Mouse (Mus musculus): ENCODE measurements around the gene Acat1. TPM values are rescaled to one million over a fixed set of nuclear protein-coding genes. Genes with fewer than 3 reads are reported as not detected.

Acat1 gene
- polyA plus RNA-seq (2021; fragmentation: Nextera tagmentation): 55.0 and 62.7 TPM in 2 replicates
- long read RNA-seq, experiment 1, transcript Acat1-201 (12 exons, 3,405 nt): major isoform, 516 of 565 reads
- long read RNA-seq, experiment 1, partial matches to known transcripts: 19 of 565 reads
- long read RNA-seq, experiment 1, other reads (novel, unspliced or antisense): 28 of 565 reads
- long read RNA-seq, experiment 2, transcript Acat1-201 (12 exons, 3,405 nt): major isoform, 110 of 153 reads
- long read RNA-seq, experiment 2, partial matches to known transcripts: 29 of 153 reads
- long read RNA-seq, experiment 2, other reads (novel, unspliced or antisense): 12 of 153 reads

DNA sequence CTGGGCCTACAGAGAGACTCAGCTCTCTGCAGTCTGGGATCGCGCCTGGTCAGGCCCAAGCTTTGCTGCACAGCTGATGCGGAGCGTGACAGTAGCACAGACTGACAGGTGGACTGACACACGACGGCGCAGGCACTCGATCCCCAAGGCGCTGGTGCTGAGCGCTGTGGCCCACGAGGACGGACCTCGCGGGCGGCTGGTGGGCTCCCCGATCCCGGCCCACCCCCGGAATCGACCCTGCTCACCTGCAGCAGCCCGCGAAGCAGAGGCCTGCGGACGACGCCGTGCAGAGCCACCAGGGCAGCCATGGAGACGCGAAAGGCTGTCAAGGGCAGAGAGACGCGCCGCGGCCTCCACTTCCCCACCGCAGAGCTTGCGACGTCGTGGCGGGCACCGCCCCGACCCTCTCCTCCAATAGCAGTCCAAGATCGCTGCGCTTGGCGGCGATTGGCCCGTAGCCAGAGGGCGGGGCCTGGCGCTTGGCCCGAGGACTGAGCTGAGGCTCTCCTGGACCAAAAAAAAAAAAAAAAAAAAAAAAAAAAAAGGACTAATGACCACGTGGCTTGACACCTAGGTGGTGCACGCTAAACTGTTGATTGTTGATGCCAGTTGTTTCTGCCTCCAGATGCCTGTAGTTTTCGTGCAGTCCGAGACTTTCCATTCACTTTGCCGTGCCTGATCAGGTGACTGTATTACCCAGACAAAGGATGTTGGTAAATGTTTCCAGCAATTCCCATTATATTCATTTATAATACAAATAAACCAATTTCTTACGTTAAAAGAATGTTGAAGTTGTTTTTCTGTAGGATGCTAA is at the start of gene Acat1:
Gene Acat1 (minus strand): TSS at position 415 of the 814 bp plus-strand sequence.

GRCm38 (mm10) chr9:53536558-53537320 is 73.4 kb downstream of the Acat1 start, which contains the start of the genes Atm and Npat:
Gene Atm (minus strand): TSS chr9:53536740.
Gene Npat (plus strand): TSS chr9:53537047.

Other genes starting within 250 kb of the Acat1 start
- gene Kdelc2, start 226.4 kb downstream of the Acat1 start, polyA plus RNA-seq (2021; fragmentation: Nextera tagmentation): 3.7 and 5.6 TPM in 2 replicates
- 0.18 and 0.41 TPM in 2 replicates for gene 4930550C14Rik, start 208.1 kb downstream of the Acat1 start, polyA plus RNA-seq (2021; fragmentation: Nextera tagmentation)
- 2.1 and 2.6 TPM in 2 replicates for gene Atm, start 73.6 kb downstream of the Acat1 start, polyA plus RNA-seq (2021; fragmentation: Nextera tagmentation)
- 4.8 and 7.0 TPM in 2 replicates for gene Npat, start 73.3 kb downstream of the Acat1 start, polyA plus RNA-seq (2021; fragmentation: Nextera tagmentation)
- gene Cul5, start 59.6 kb upstream of the Acat1 start, polyA plus RNA-seq (2021; fragmentation: Nextera tagmentation): 37.7 and 66.1 TPM in 2 replicates
- gene Rab39, start 95.8 kb upstream of the Acat1 start, polyA plus RNA-seq (2021; fragmentation: Nextera tagmentation): 0.55 and 0.61 TPM in 2 replicates
- 2.3 and 3.0 TPM in 2 replicates for gene Slc35f2, start 161.2 kb upstream of the Acat1 start, polyA plus RNA-seq (2021; fragmentation: Nextera tagmentation)
- 0.65 and 0.75 TPM in 2 replicates for gene Sln, start 239.8 kb upstream of the Acat1 start, polyA plus RNA-seq (2021; fragmentation: Nextera tagmentation)

Data from left cerebral cortex, adult 6 months (tissue).